Mouse (Mus musculus): ENCODE measurements around the gene Adamts6. TPM values are rescaled to one million over a fixed set of nuclear protein-coding genes. Genes with fewer than 3 reads are reported as not detected.

Adamts6 gene
- polyA plus RNA-seq (2015; fragmentation: Nextera tagmentation; extraction: Ambion mirVana): 0.27 and 0.32 TPM in 2 replicates

DNA sequence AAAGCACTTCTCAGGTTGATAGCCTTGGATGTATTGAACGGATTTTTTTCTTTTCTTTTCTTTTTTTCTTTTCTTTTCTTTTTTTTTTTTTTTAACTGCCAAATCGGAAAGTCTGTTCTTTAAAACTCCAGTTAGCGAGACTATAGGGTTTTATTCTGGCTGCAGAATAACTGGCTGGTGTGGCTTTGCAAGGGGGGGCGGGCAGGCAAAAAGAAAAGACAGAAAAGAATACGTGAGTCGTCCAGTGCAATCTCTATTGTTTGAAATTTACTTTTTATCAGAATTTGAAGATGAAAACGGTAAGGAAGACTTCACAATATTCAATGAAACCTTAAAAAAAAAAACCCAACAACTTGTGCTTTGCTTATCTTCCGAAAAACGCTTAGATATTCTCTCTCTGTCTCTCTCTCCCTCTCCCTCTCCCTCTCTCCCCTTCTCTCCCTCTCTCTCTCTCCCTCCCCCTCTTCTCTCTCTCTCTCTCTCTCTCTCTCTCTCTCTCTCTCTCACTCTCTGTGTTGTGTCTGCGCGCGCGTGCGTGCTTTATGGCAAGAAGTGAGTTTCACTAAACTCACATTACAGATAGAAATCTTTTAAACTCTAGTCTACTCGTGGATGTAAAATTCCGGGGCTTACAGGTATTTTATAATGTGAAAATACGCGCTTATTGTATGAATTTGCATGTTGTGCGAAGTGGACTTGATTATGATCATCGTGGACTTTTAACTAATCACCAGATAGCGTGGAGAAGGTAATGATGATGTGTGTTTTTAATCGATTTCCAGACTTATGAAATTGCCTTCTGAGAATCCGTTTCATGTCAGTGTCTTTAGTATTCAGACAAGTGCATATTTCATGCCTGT lies at the start of gene Adamts6:
TSS of gene Adamts6 (plus strand) at position 470 of the 860 bp plus-strand sequence.
- Histone ChIP-seq H3K4me3 (ENCODE audit: low read depth, low read length) (peak within 1 kb of the TSS; percentile 58), H3K27me3 (ENCODE audit: insufficient read depth, low read length) (no peaks in the 10 kb centered on the region), H3K36me3 (replicated peaks; ENCODE audit: insufficient read depth, low read length) (no peaks in the 10 kb centered on the region), H3K4me2 (ENCODE audit: low read depth, low read length) (peak within 1 kb of the TSS; percentile 85), H3K9me3 (ENCODE audit: low read length) (no peaks in the 10 kb centered on the region), H3K9ac (replicated peaks) (peak within 1 kb of the TSS; percentile 53), H3K4me1 (ENCODE audit: insufficient read depth) (no peaks in the 10 kb centered on the region; the same call in 1 of the 2 replicates), H3K27ac (ENCODE audit: low read depth) (peak within 1 kb of the TSS; percentile 91)
- no peak for TF ChIP-seq EP300 (IDR thresholded peaks at IDR 0.05; ENCODE audit: low read depth)
- no peak for TF ChIP-seq CTCF (IDR thresholded peaks at IDR 0.05; ENCODE audit: low read depth)
- DNase-seq: peak; percentile 22
- under 1% methylated on average over 23 of the region's 23 CpGs for WGBS (ENCODE audit: insufficient replicate concordance)
- no peak for ATAC-seq

DNA sequence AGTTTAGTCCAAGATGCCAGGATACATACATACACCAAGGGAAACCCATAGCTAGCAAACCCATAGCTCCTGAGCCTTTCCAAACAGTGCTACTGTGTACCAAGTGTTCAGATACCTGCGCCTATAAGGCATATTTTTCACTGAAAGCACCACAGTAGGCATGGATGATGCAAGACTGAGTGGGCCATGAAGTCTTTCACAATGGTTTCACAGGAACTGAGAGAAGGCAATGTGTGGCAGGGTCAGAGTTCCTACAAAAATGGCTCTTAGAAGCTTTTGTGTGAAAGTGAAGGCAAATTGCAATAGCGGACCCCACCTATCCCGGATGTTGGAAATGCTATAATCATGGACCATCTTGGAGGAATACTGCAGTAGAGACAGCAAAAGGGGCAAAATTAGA lies 28.6 kb upstream of the Adamts6 start:
- Histone ChIP-seq H3K4me2 (ENCODE audit: low read depth, low read length) (no peak overlapping the region), H3K4me1 (ENCODE audit: insufficient read depth) (0 out of 2 replicates have a peak, but pooled peaks cover 3% of the 10 kb centered on the region), H3K9ac (replicated peaks) (no peak overlapping the region), H3K36me3 (replicated peaks; ENCODE audit: insufficient read depth, low read length) (no peaks in the 10 kb centered on the region), H3K9me3 (ENCODE audit: low read length) (no peaks in the 10 kb centered on the region), H3K27me3 (ENCODE audit: insufficient read depth, low read length) (no peaks in the 10 kb centered on the region), H3K4me3 (ENCODE audit: low read depth, low read length) (no peak overlapping the region), H3K27ac (ENCODE audit: low read depth) (no peak overlapping the region)
- no peak for TF ChIP-seq EP300 (IDR thresholded peaks at IDR 0.05; ENCODE audit: low read depth)
- no peak for TF ChIP-seq CTCF (IDR thresholded peaks at IDR 0.05; ENCODE audit: low read depth)
- WGBS (ENCODE audit: insufficient replicate concordance): 73% methylated on average over 3 of the region's 3 CpGs
- ATAC-seq (peak; percentile 44; the same call in 1 of the 2 replicates), DNase-seq (peak; percentile 14)

DNA sequence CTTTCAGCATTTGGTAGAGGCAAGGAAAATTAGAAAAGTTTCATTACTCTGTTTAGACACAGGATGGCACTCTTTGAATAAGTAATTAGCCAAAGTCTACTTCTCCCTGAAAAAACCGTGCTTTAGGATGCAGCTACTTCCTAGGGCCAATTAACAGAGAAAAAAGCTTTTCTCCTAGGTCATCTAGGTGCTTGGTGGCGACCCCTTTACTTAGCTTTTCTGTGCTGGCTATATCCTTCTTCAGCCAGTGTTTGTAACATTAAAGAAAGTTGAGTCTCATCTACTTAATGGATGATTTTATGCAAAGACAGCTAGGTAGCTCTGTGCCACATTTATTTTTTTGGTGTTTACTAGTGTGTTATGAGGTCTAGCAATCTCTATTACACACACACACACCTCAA lies 2.6 kb upstream of the Adamts6 start:
- Histone ChIP-seq H3K4me1 (ENCODE audit: insufficient read depth) (no peaks in the 10 kb centered on the region; the same call in 1 of the 2 replicates), H3K4me2 (ENCODE audit: low read depth, low read length) (peak overlapping the region; percentile 85), H3K9ac (replicated peaks) (peak overlapping the region; percentile 53; the same call in 1 of the 2 replicates), H3K4me3 (ENCODE audit: low read depth, low read length) (peak overlapping the region; percentile 58), H3K27ac (ENCODE audit: low read depth) (peak overlapping the region; percentile 91), H3K36me3 (replicated peaks; ENCODE audit: insufficient read depth, low read length) (no peaks in the 10 kb centered on the region), H3K27me3 (ENCODE audit: insufficient read depth, low read length) (no peaks in the 10 kb centered on the region), H3K9me3 (ENCODE audit: low read length) (no peaks in the 10 kb centered on the region)
- WGBS (ENCODE audit: insufficient replicate concordance): 0% methylated on average over 2 of the region's 2 CpGs
- TF ChIP-seq CTCF (IDR thresholded peaks at IDR 0.05; ENCODE audit: low read depth) (peak; percentile 62), EP300 (IDR thresholded peaks at IDR 0.05; ENCODE audit: low read depth) (no peak)
- DNase-seq: no peak
- no peak for ATAC-seq

DNA sequence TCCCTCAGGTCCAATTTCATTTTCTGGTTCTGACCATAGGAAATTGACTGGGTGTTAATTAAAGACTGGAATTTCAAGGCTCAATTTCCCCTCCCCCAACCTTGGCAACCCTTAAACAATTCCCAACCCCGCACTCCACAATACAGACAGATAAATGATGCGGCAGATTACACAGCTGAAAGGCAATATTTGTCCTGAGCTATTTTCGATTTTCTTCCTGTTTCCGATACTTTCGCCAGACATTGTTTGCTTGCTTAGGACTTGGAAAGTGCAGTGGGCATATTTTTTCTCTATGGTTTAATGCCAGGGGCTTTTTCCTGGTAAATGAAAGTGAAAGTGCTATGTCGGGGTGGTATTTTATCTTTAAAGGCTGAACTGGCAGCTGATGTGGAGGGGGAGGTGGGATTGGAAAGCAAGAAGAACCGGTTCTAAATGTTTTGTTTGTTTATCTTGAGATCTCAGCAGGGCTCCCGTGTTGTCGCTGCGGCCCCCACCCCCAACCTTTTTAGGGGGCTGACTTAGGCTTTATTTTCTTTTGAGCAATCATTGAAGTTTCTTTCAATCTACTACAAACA lies 1.8 kb upstream of the Adamts6 start:
- Histone ChIP-seq H3K4me1 (ENCODE audit: insufficient read depth) (no peaks in the 10 kb centered on the region; the same call in 1 of the 2 replicates), H3K9me3 (ENCODE audit: low read length) (no peaks in the 10 kb centered on the region), H3K27me3 (ENCODE audit: insufficient read depth, low read length) (no peaks in the 10 kb centered on the region), H3K9ac (replicated peaks) (peak overlapping the region; percentile 53), H3K4me3 (ENCODE audit: low read depth, low read length) (peak overlapping the region; percentile 58), H3K27ac (ENCODE audit: low read depth) (peak overlapping the region; percentile 91), H3K36me3 (replicated peaks; ENCODE audit: insufficient read depth, low read length) (no peaks in the 10 kb centered on the region), H3K4me2 (ENCODE audit: low read depth, low read length) (peak overlapping the region; percentile 85)
- ATAC-seq: no peak
- DNase-seq: peak; percentile 21
- no peak for TF ChIP-seq CTCF (IDR thresholded peaks at IDR 0.05; ENCODE audit: low read depth)
- no peak for TF ChIP-seq EP300 (IDR thresholded peaks at IDR 0.05; ENCODE audit: low read depth)
- under 1% methylated on average over 10 of the region's 10 CpGs for WGBS (ENCODE audit: insufficient replicate concordance)

DNA sequence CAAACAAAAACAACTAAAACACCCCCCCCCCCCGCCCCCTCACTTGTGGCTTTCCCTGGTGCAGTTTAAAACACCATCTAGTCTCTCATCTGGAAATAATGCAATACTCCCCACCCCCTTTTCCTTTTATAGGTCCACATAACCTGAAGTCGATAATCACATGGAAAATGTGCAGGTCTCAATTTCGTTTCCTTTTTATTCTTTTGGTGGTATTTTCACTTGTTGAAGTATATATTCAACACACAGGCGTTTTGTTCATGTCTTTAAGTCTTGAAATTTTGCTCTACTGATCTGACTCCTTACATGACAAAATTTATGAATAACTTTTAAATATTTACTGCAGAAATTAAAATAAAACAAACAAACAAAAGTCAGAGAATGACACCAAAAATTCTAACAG lies 1.3 kb upstream of the Adamts6 start:
- Histone ChIP-seq H3K4me2 (ENCODE audit: low read depth, low read length) (peak overlapping the region; percentile 85), H3K9ac (replicated peaks) (peak overlapping the region; percentile 53), H3K9me3 (ENCODE audit: low read length) (no peaks in the 10 kb centered on the region), H3K27me3 (ENCODE audit: insufficient read depth, low read length) (no peaks in the 10 kb centered on the region), H3K36me3 (replicated peaks; ENCODE audit: insufficient read depth, low read length) (no peaks in the 10 kb centered on the region), H3K4me3 (ENCODE audit: low read depth, low read length) (peak overlapping the region; percentile 58), H3K4me1 (ENCODE audit: insufficient read depth) (no peaks in the 10 kb centered on the region; the same call in 1 of the 2 replicates), H3K27ac (ENCODE audit: low read depth) (peak overlapping the region; percentile 91)
- ATAC-seq (peak; percentile 37; the same call in 1 of the 2 replicates), DNase-seq (no peak)
- WGBS (ENCODE audit: insufficient replicate concordance): 0% methylated on average over 4 of the region's 4 CpGs
- TF ChIP-seq EP300 (IDR thresholded peaks at IDR 0.05; ENCODE audit: low read depth): no peak
- TF ChIP-seq CTCF (IDR thresholded peaks at IDR 0.05; ENCODE audit: low read depth): no peak

DNA sequence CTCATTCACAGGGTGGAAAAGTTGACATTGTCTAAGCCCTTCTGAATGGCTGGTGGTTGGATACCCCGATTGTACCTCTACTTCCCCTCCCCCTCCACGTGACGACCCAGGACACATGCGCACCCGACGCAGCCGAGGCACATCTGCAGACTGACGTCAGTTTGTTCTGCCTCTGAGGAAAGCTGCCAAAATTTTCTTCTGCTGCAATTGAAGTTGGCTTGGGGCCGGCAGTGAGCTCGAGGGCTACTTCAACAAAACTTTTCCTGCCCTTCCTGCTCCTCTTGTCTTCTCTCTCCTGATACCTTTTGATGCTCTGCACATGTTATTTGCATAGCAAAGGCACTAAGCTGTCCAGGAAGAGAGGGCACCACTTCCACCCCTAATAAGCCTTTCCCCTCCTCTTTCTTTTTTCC lies 732 bp upstream of the Adamts6 start:
- DNase-seq (peak; percentile 89), ATAC-seq (peak; percentile 94)
- TF ChIP-seq CTCF (IDR thresholded peaks at IDR 0.05; ENCODE audit: low read depth) (no peak), EP300 (IDR thresholded peaks at IDR 0.05; ENCODE audit: low read depth) (no peak)
- Histone ChIP-seq H3K27me3 (ENCODE audit: insufficient read depth, low read length) (no peaks in the 10 kb centered on the region), H3K27ac (ENCODE audit: low read depth) (peak overlapping the region; percentile 91), H3K4me1 (ENCODE audit: insufficient read depth) (no peaks in the 10 kb centered on the region; the same call in 1 of the 2 replicates), H3K4me2 (ENCODE audit: low read depth, low read length) (peak overlapping the region; percentile 85), H3K36me3 (replicated peaks; ENCODE audit: insufficient read depth, low read length) (no peaks in the 10 kb centered on the region), H3K4me3 (ENCODE audit: low read depth, low read length) (peak overlapping the region; percentile 58), H3K9me3 (ENCODE audit: low read length) (no peaks in the 10 kb centered on the region), H3K9ac (replicated peaks) (peak overlapping the region; percentile 53)
- 0% methylated on average over 10 of the region's 10 CpGs for WGBS (ENCODE audit: insufficient replicate concordance)
